Comparison of ENCODE assay signal across 8 mouse cellular contexts in genomic region chr4:148881001-148881669, GRCm38 (mm10).
DNase-seq lines count a peak whose midpoint lies in the region; ATAC-seq and TF ChIP-seq lines count a peak whose summit lies in the region.

No protein-coding gene starts in this region.

- no peak overlapping the region for H3K27ac ChIP-seq in kidney, adult 2 months (ENCODE audit: insufficient read depth, low read depth, low read length)
- H3K27ac ChIP-seq in heart, embryonic 11.5 days (ENCODE audit: low read depth, low read length) = peak overlapping the region; percentile 88
- peak overlapping the region; percentile 50 for H3K27ac ChIP-seq in midbrain, embryonic 12.5 days (replicated peaks)
- no peak overlapping the region for H3K27ac ChIP-seq in liver, embryonic 12.5 days

- H3K36me3 ChIP-seq in kidney, adult 2 months (ENCODE audit: control insufficient read depth, insufficient read depth, low read length) = no peaks in the 10 kb centered on the region
- H3K36me3 ChIP-seq in heart, embryonic 11.5 days (ENCODE audit: control insufficient read depth, insufficient read depth, low read length) = no peaks in the 10 kb centered on the region
- no peaks in the 10 kb centered on the region for H3K36me3 ChIP-seq in midbrain, embryonic 12.5 days
- H3K36me3 ChIP-seq in liver, embryonic 12.5 days = no peaks in the 10 kb centered on the region

- TF ChIP-seq POLR2A in kidney, adult 2 months (IDR thresholded peaks at IDR 0.05; ENCODE audit: low read depth, low read length) = no peak

- ATAC-seq in heart, embryonic 11.5 days (replicated peaks; ENCODE audit: insufficient number of reproducible peaks, low FRiP score, low TSS enrichment) = no peak
- ATAC-seq in midbrain, embryonic 12.5 days (ENCODE audit: low FRiP score, low read depth) = no peak
- no peak; the same call in 1 of the 2 replicates for ATAC-seq in liver, embryonic 12.5 days
- no peak for ATAC-seq in frontal cortex, adult (ENCODE audit: low TSS enrichment)

- no peak overlapping the region for H3K4me3 ChIP-seq in kidney, adult 2 months (ENCODE audit: insufficient read depth, low read depth, low read length)
- no peak overlapping the region for H3K4me3 ChIP-seq in heart, embryonic 11.5 days (ENCODE audit: low read depth, low read length)
- no peak overlapping the region for H3K4me3 ChIP-seq in midbrain, embryonic 12.5 days
- no peak overlapping the region for H3K4me3 ChIP-seq in liver, embryonic 12.5 days

- peak overlapping the region; percentile 20 for H3K4me2 ChIP-seq in heart, embryonic 11.5 days
- 0 out of 2 replicates have a peak overlapping the region, but pooled peaks have one; percentile 11 for H3K4me2 ChIP-seq in midbrain, embryonic 12.5 days (replicated peaks)
- H3K4me2 ChIP-seq in liver, embryonic 12.5 days = no peak overlapping the region

- no peaks in the 10 kb centered on the region for H3K27me3 ChIP-seq in kidney, adult 2 months (replicated peaks; ENCODE audit: control insufficient read depth, insufficient read depth, low read length)
- no peaks in the 10 kb centered on the region for H3K27me3 ChIP-seq in heart, embryonic 11.5 days (ENCODE audit: control insufficient read depth, insufficient read depth, low read length)
- peaks cover 85% of the 10 kb centered on the region for H3K27me3 ChIP-seq in midbrain, embryonic 12.5 days
- peaks cover 89% of the 10 kb centered on the region for H3K27me3 ChIP-seq in liver, embryonic 12.5 days (replicated peaks)

- TF ChIP-seq CTCF in kidney, adult 2 months (conservative IDR thresholded peaks at IDR 0.05; ENCODE audit: insufficient read depth, insufficient read length, low read depth, low read length) = no peak

- WGBS in kidney, adult 2 months = 64% methylated on average over 17 of the region's 17 CpGs
- 16% methylated on average over 17 of the region's 17 CpGs for WGBS in heart, embryonic 11.5 days (ENCODE audit: insufficient replicate concordance)
- 7% methylated on average over 17 of the region's 17 CpGs for WGBS in midbrain, embryonic 12.5 days
- WGBS in liver, embryonic 12.5 days (ENCODE audit: insufficient replicate concordance) = 33% methylated on average over 17 of the region's 17 CpGs

- H3K9ac ChIP-seq in heart, embryonic 11.5 days (ENCODE audit: low read depth, low read length) = peak overlapping the region; percentile 13; the same call in 1 of the 2 replicates
- H3K9ac ChIP-seq in midbrain, embryonic 12.5 days (replicated peaks) = no peak overlapping the region
- H3K9ac ChIP-seq in liver, embryonic 12.5 days = no peak overlapping the region

- peak; percentile 36 for DNase-seq in kidney, adult 2 months
- DNase-seq in kidney, adult 9 months = no peak
- DNase-seq in cerebellum, adult 9-10 months = peak; percentile 57
- DNase-seq in right cerebral cortex, adult 18-20 months = no peak

- no peaks in the 10 kb centered on the region for H3K4me1 ChIP-seq in kidney, adult 2 months (ENCODE audit: control insufficient read depth, insufficient read depth, low read length)
- peaks cover 73% of the 10 kb centered on the region for H3K4me1 ChIP-seq in heart, embryonic 11.5 days (ENCODE audit: control insufficient read depth, insufficient read depth, low read length)
- peaks cover 62% of the 10 kb centered on the region for H3K4me1 ChIP-seq in midbrain, embryonic 12.5 days
- peaks cover 31% of the 10 kb centered on the region for H3K4me1 ChIP-seq in liver, embryonic 12.5 days

- H3K9me3 ChIP-seq in heart, embryonic 11.5 days (replicated peaks; ENCODE audit: control insufficient read depth, low read length) = no peaks in the 10 kb centered on the region
- H3K9me3 ChIP-seq in midbrain, embryonic 12.5 days = no peaks in the 10 kb centered on the region
- H3K9me3 ChIP-seq in liver, embryonic 12.5 days (replicated peaks) = no peaks in the 10 kb centered on the region

Comparison
In these comparisons a context has a peak if more than half of its experiments do, and no peak if none do; other contexts are left out.
1. DNase-seq: peak in kidney, adult 2 months (single experiment) and cerebellum, adult 9-10 months (single experiment); none in kidney, adult 9 months (single experiment) and right cerebral cortex, adult 18-20 months (single experiment).
2. H3K27ac ChIP-seq: peak in heart, embryonic 11.5 days (single experiment) and midbrain, embryonic 12.5 days (single experiment); none in kidney, adult 2 months (single experiment) and liver, embryonic 12.5 days (single experiment).